ENCODE assay signal across 14 mouse cellular contexts in genomic region chr9:105758861-105759260, GRCm38 (mm10).
A peak's percentile ranks its signal among the peaks of the same experiment; 100 is the strongest.
DNase-seq lines count a peak whose midpoint lies in the region.
"Had no signal": no experiment of that assay in that cellular context is flagged by ENCODE, and none has a peak within 500 bp of the region (broad histone marks: within the 10 kb centered on the region; RNA-seq: fewer than 3 reads in every experiment).

No protein-coding gene starts in this region.

- peak; percentile 63 for DNase-seq in adrenal gland, adult 8-10 months
- DNase-seq in adrenal gland, postnatal 10 days, result no peak
- peak; percentile 96 for DNase-seq in heart, adult 11 months
- DNase-seq in heart, postnatal 25 days (ENCODE audit: low spot score), result no peak
- peak; percentile 16 to 37 for DNase-seq in lung, adult 18-20 months
- no peak for DNase-seq in lung, postnatal 10 days
- peak; percentile 16 to 38 for DNase-seq in adrenal gland, postnatal 36 days
- no peak for DNase-seq in neural tube, embryonic 10.5 days (ENCODE audit: extremely low spot score, low spot score)
- DNase-seq: cerebellum, adult 2 months; cerebellum, postnatal 14 days; liver, postnatal 0 days; right cerebral cortex, postnatal 4 days; thymus, adult 2 months; thymus, postnatal 36 days had no signal

- intact Hi-C loops in heart, postnatal 25 days (cut with DNase I), result no loop called here

Comparison
In these comparisons a context has a peak if more than half of its experiments do, and no peak if none do; other contexts are left out.
1. DNase-seq: peak in adrenal gland, adult 8-10 months (single experiment), heart, adult 11 months (single experiment), lung, adult 18-20 months (2 of 2) and adrenal gland, postnatal 36 days (2 of 2); none in adrenal gland, postnatal 10 days (single experiment), heart, postnatal 25 days (single experiment), lung, postnatal 10 days (single experiment) and neural tube, embryonic 10.5 days (single experiment).